Mouse (Mus musculus): ENCODE data around the gene Plxna4.

The Plxna4 gene

DNA sequence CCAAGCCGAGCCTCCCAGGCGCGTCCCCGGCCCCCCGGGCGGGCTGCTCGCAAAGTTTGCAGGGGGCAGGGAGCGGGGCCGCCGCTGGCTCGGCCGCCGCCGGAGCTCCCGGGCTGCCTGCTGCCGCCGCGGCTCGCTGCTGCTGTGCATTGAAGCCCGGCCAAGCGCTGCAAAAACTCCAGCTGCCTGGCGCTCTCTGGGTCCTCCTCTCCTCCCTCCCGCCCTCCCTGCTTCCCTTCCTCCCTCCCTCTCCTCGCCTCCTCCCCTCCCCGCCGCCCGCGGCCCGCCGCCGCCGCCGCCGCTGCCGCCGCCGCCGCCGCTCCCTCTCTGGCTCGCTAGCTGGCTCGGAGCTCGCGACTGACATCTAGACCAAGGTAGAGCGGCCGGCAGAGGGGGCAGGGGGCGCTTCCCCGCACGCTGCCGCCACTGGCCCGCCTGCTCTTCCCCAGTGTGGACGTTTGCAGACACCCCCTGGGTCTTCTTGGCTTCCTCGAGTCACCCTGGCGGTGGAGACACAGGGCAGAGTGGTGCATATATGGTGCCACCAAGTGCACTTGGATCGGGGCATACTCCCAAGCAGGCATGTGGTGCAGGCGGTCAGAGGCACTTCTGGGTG is at the start of gene Plxna4:
TSS of gene Plxna4 (minus strand) at position 137 of the 616 bp plus-strand sequence.
- no peak for DNase-seq (ENCODE audit: low read depth, low spot score)
- Histone ChIP-seq H3K36me3 (ENCODE audit: control insufficient read depth, insufficient read depth, low read length, poor library complexity, severe bottlenecking) (no peaks in the 10 kb centered on the region), H3K27me3 (ENCODE audit: control insufficient read depth, insufficient read depth, low read length, poor library complexity, severe bottlenecking) (no peaks in the 10 kb centered on the region; the same call in 1 of the 2 replicates)

- no peaks in the 10 kb centered on the region for H3K27me3 ChIP-seq (ENCODE audit: control insufficient read depth, insufficient read depth, low read length, poor library complexity, severe bottlenecking)
- no peaks in the 10 kb centered on the region for H3K36me3 ChIP-seq (ENCODE audit: control insufficient read depth, insufficient read depth, low read length, poor library complexity, severe bottlenecking)
- DNase-seq (ENCODE audit: low read depth, low spot score): no peak
Observed at GRCm38 (mm10) chr6:32637568-32638183, 49.7 kb upstream of the Plxna4 start.

DNA sequence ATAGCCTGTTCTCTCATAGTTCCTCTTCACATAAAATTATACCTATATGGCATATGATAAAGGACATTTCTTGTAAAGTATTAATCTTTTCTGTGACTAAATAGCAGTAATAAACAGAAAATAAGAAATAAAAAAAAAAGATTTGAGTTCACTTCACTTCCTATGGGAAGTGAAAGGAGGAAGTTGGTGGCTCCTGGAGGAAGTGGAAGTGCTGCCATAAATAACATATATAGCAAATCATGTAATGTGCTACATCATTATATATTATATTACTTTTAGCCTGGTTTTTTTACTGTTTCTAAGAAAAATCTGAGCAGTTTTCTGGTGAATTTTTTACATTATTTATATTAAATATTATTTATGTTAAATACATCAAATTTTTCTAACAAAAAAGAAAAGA is 22.7 kb upstream of the Plxna4 start:
- Histone ChIP-seq H3K27me3 (ENCODE audit: control insufficient read depth, insufficient read depth, low read length, poor library complexity, severe bottlenecking) (no peaks in the 10 kb centered on the region), H3K36me3 (ENCODE audit: control insufficient read depth, insufficient read depth, low read length, poor library complexity, severe bottlenecking) (no peaks in the 10 kb centered on the region)
- no peak for DNase-seq (ENCODE audit: low read depth, low spot score)

GRCm38 (mm10) chr6:32606787-32607186 is 18.8 kb upstream of the Plxna4 start:
- Histone ChIP-seq H3K36me3 (ENCODE audit: control insufficient read depth, insufficient read depth, low read length, poor library complexity, severe bottlenecking) (no peaks in the 10 kb centered on the region), H3K27me3 (ENCODE audit: control insufficient read depth, insufficient read depth, low read length, poor library complexity, severe bottlenecking) (no peaks in the 10 kb centered on the region)
- DNase-seq (ENCODE audit: low read depth, low spot score): no peak

DNA sequence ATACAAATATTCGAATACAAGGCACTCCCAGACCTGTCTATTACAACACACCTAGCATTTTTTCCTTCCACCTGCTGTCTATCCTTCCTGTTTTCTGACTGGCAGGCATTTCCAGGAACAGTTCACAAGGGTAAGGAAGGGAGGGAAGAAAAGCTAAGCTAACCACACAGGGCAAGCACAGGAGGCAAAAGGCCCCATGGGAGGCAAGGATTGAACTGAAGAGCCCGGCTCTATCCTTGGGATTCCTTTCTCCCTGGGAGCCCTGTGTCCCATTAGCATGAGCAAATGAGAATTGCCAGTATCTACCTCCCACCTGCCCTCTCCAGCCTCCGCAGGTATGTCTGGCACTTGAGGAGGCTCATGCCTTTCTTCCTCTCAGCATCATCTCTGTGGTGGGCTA is 17.6 kb upstream of the Plxna4 start:
- H3K27me3 ChIP-seq (ENCODE audit: control insufficient read depth, insufficient read depth, low read length, poor library complexity, severe bottlenecking): no peaks in the 10 kb centered on the region
- DNase-seq (ENCODE audit: low read depth, low spot score): no peak

DNA sequence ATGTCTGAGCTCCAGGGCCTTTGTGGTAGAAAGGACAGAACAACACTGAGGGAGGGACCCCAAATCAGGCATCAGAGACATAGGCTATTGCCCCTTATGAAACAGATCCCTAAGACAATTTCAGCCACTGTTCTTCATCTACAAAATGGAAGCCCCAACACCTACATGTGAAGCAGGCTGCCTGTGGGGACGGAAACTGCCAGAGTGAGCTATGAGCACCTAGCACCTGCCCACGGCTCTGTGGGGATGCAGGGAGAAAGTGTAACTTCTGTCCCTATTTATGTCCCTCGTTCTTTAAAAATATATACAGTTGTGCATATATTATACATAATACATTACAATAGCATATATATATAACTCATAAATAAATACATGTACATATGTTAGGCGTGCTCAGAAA is 16.9 kb upstream of the Plxna4 start:
- no peaks in the 10 kb centered on the region for H3K36me3 ChIP-seq (ENCODE audit: control insufficient read depth, insufficient read depth, low read length, poor library complexity, severe bottlenecking)
- no peaks in the 10 kb centered on the region for H3K27me3 ChIP-seq (ENCODE audit: control insufficient read depth, insufficient read depth, low read length, poor library complexity, severe bottlenecking)
- no peak for DNase-seq (ENCODE audit: low read depth, low spot score)

More for the DNA sequence above, 17.6 kb upstream of the Plxna4 start:
- H3K36me3 ChIP-seq (ENCODE audit: control insufficient read depth, insufficient read depth, low read length, poor library complexity, severe bottlenecking): no peaks in the 10 kb centered on the region

DNA sequence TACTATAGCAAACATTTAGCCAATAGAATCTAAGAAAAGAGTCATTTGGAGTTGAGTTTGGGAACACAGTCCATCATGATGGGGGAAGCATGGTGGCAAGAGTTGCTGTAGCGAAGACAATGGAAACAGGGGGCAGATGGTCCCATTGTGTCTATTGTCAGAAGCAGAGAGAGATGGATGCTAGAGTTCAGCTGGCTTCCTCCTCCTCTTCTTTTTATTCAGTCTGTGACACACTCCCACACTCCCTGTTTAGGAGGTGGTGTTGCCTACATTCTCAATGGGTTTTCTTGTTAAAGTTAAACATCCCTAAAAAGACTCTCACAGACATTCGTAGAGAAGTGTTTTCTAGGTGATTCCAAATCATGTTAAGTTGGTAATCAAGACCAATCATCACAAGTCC is 14.1 kb upstream of the Plxna4 start:
- Histone ChIP-seq H3K36me3 (ENCODE audit: control insufficient read depth, insufficient read depth, low read length, poor library complexity, severe bottlenecking) (no peaks in the 10 kb centered on the region), H3K27me3 (ENCODE audit: control insufficient read depth, insufficient read depth, low read length, poor library complexity, severe bottlenecking) (no peaks in the 10 kb centered on the region)
- no peak for DNase-seq (ENCODE audit: low read depth, low spot score)

GRCm38 (mm10) chr6:32601306-32601705 is 13.3 kb upstream of the Plxna4 start:
- no peak for DNase-seq (ENCODE audit: low read depth, low spot score)
- H3K27me3 ChIP-seq (ENCODE audit: control insufficient read depth, insufficient read depth, low read length, poor library complexity, severe bottlenecking): no peaks in the 10 kb centered on the region

DNA sequence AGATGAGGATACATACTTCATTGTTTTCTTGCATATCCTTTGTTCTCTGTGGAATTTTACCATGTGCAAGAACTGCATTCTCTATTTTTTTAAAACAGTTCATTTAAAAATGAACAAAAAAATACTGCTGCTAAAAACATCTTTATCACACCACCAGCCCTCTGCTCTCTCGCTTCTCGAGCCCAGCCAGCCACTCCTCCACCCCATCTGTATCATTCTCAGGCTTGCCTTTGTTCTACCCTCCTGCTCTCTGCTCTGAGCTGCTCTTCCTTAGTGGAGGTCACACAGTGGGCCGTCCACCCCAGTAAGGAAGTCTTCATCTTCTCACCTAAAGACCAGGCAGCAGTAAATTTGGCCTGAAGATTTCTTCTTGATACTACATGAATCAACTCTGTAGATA is 7.6 kb upstream of the Plxna4 start:
- DNase-seq (ENCODE audit: low read depth, low spot score): no peak
- Histone ChIP-seq H3K36me3 (ENCODE audit: control insufficient read depth, insufficient read depth, low read length, poor library complexity, severe bottlenecking) (no peaks in the 10 kb centered on the region), H3K27me3 (ENCODE audit: control insufficient read depth, insufficient read depth, low read length, poor library complexity, severe bottlenecking) (no peaks in the 10 kb centered on the region)

More at GRCm38 (mm10) chr6:32601306-32601705, 13.3 kb upstream of the Plxna4 start:
- no peaks in the 10 kb centered on the region for H3K36me3 ChIP-seq (ENCODE audit: control insufficient read depth, insufficient read depth, low read length, poor library complexity, severe bottlenecking)

- Histone ChIP-seq H3K27me3 (ENCODE audit: control insufficient read depth, insufficient read depth, low read length, poor library complexity, severe bottlenecking) (no peaks in the 10 kb centered on the region; the same call in 1 of the 2 replicates), H3K36me3 (ENCODE audit: control insufficient read depth, insufficient read depth, low read length, poor library complexity, severe bottlenecking) (no peaks in the 10 kb centered on the region)
- DNase-seq (ENCODE audit: low read depth, low spot score): peak; percentile 5
Observed at GRCm38 (mm10) chr6:32590979-32591758, 3.2 kb upstream of the Plxna4 start.

- no peaks in the 10 kb centered on the region for H3K36me3 ChIP-seq (ENCODE audit: control insufficient read depth, insufficient read depth, low read length, poor library complexity, severe bottlenecking)
- DNase-seq (ENCODE audit: low read depth, low spot score): no peak
Observed at GRCm38 (mm10) chr6:32589632-32590031, 1.6 kb upstream of the Plxna4 start.

DNA sequence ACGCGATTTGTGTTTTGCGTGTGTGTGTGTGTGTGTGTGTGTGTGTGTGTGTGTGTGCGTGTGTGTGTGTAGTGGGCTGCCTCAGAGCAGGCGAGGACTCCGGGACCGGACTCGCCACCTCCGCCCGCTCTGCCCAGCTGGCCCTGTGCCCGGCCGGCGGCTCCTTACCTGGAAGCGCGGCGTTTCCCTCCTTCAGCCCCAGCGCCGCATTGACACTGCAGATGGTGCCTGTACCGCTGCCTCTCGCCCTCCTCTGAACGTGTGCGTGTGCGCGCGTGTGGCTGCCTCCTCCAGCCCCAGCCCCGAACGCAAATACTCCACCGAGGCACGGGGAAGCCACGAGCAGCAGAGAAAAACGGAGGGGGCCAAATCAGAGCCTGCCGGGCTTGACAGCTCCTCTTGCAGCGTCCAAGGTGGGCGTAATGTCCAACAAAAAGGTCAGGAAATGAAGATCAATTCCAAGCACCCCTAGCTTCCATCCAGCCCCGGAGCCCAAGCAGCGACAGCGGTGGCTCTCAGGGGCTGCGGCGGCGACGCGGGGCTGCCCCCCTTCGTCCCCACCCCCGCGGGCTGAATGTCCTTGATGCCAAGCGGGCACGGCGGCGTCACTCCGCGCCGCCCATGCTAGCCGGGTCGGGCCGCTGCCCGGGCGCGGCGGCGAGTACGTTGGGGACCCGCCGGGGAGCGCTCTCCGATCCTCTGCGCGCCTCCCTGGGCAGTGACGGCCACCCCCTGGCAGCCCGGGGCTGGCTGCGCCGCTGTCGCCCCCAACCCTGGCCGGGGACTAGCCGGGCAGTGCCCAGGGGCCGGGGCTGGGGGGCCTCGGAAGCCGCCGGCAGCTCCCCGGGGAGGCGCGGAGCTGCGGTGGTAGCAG is 619 bp downstream of the Plxna4 start:
- DNase-seq (ENCODE audit: low read depth, low spot score): no peak
- Histone ChIP-seq H3K27me3 (ENCODE audit: control insufficient read depth, insufficient read depth, low read length, poor library complexity, severe bottlenecking) (no peaks in the 10 kb centered on the region; the same call in 1 of the 2 replicates), H3K36me3 (ENCODE audit: control insufficient read depth, insufficient read depth, low read length, poor library complexity, severe bottlenecking) (no peaks in the 10 kb centered on the region)

More at GRCm38 (mm10) chr6:32589632-32590031, 1.6 kb upstream of the Plxna4 start:
- H3K27me3 ChIP-seq (ENCODE audit: control insufficient read depth, insufficient read depth, low read length, poor library complexity, severe bottlenecking): no peaks in the 10 kb centered on the region; the same call in 1 of the 2 replicates

GRCm38 (mm10) chr6:32586821-32587135 is 1.2 kb downstream of the Plxna4 start:
- DNase-seq (ENCODE audit: low read depth, low spot score): no peak
- Histone ChIP-seq H3K27me3 (ENCODE audit: control insufficient read depth, insufficient read depth, low read length, poor library complexity, severe bottlenecking) (no peaks in the 10 kb centered on the region; the same call in 1 of the 2 replicates), H3K36me3 (ENCODE audit: control insufficient read depth, insufficient read depth, low read length, poor library complexity, severe bottlenecking) (no peaks in the 10 kb centered on the region)

DNA sequence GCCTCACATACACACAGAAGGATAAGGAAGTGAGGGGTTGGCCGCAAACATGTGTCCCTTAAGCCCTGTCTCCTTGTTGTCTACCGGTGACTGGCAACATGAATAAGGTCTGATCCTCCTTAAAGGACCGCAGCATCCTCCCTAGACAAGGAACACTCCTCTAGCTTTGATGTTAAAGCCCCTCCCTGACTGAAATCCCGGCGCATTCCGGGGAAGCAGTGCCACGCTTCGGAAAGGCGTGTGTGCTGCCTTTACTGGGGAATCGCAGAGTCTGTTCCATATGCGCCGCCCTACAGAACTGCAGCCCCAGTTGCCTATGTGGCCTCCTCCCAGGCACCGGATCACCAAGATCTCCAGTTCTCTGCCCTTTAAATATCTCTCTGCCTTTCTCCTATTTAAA is 1.6 kb downstream of the Plxna4 start:
- Histone ChIP-seq H3K27me3 (ENCODE audit: control insufficient read depth, insufficient read depth, low read length, poor library complexity, severe bottlenecking) (no peaks in the 10 kb centered on the region; the same call in 1 of the 2 replicates), H3K36me3 (ENCODE audit: control insufficient read depth, insufficient read depth, low read length, poor library complexity, severe bottlenecking) (no peaks in the 10 kb centered on the region)
- no peak for DNase-seq (ENCODE audit: low read depth, low spot score)

Data from splenic B cell, adult 2 months (primary cell).